Mouse (Mus musculus): ENCODE data around the gene Btbd9. TPM values are rescaled to one million over a fixed set of nuclear protein-coding genes. Genes with fewer than 3 reads are reported as not detected.
"Not testable (repeated sequence)": the region's sequence is repeated elsewhere in the genome, so short reads cannot be mapped to it uniquely, and the experiment has no call there.

Gene Btbd9
- total RNA-seq, 2 experiments from 2014 or later, result 95.6 to 106 TPM

GRCm38 (mm10) chr17:30522406-30523078, 53.7 kb downstream of the Btbd9 start:
- no peak for DNase-seq (ENCODE audit: low spot score in 2 of 2)
- intact Hi-C loops (cut with DNase I), result no loop called here

GRCm38 (mm10) chr17:30519172-30519512, 57.1 kb downstream of the Btbd9 start:
- intact Hi-C loops (cut with DNase I); DNase-seq (ENCODE audit: low spot score in 2 of 2): not testable (repeated sequence)

- intact Hi-C loops (cut with DNase I), result no loop called here
- no peak for DNase-seq (ENCODE audit: low spot score in 2 of 2)
Observed at GRCm38 (mm10) chr17:30518431-30519171, 57.7 kb downstream of the Btbd9 start.

GRCm38 (mm10) chr17:30516580-30517340, 59.5 kb downstream of the Btbd9 start:
- DNase-seq (ENCODE audit: low spot score in 2 of 2), result no peak
- intact Hi-C loops (cut with DNase I), result no loop called here

- intact Hi-C loops (cut with DNase I), result no loop called here
- no peak for DNase-seq (ENCODE audit: low spot score in 2 of 2)
Observed at GRCm38 (mm10) chr17:30515401-30515800, 60.9 kb downstream of the Btbd9 start.

GRCm38 (mm10) chr17:30513034-30513433, 63.3 kb downstream of the Btbd9 start:
- intact Hi-C loops (cut with DNase I), result loop anchor here (5.0 kb wide), 1 partner anchor 626 kb away; no protein-coding TSS in a partner anchor
- DNase-seq (ENCODE audit: low spot score in 2 of 2), result no peak

GRCm38 (mm10) chr17:30512531-30512930, 63.8 kb downstream of the Btbd9 start:
- intact Hi-C loops (cut with DNase I), result loop anchor here (5.0 kb wide), 1 partner anchor 625 kb away; no protein-coding TSS in a partner anchor

GRCm38 (mm10) chr17:30512007-30512406, 64.3 kb downstream of the Btbd9 start:
- DNase-seq (ENCODE audit: low spot score in 2 of 2), result no peak
- intact Hi-C loops (cut with DNase I), result loop anchor here (5.0 kb wide), 1 partner anchor 625 kb away; no protein-coding TSS in a partner anchor

More at GRCm38 (mm10) chr17:30512531-30512930, 63.8 kb downstream of the Btbd9 start:
- no peak for DNase-seq (ENCODE audit: low spot score in 2 of 2)

GRCm38 (mm10) chr17:30511399-30511798, 64.9 kb downstream of the Btbd9 start:
- no peak for DNase-seq (ENCODE audit: low spot score in 2 of 2)
- intact Hi-C loops (cut with DNase I), result loop anchor here (5.0 kb wide), 1 partner anchor 624 kb away; no protein-coding TSS in a partner anchor

GRCm38 (mm10) chr17:30510171-30510570, 66.1 kb downstream of the Btbd9 start:
- DNase-seq (ENCODE audit: low spot score in 2 of 2), result no peak
- intact Hi-C loops (cut with DNase I), result loop anchor here (5.0 kb wide), 1 partner anchor 623 kb away; no protein-coding TSS in a partner anchor

- no peak for DNase-seq (ENCODE audit: low spot score in 2 of 2)
- intact Hi-C loops (cut with DNase I), result loop anchor here (5.0 kb wide), 2 partner anchors 308 to 622 kb away; no protein-coding TSS in a partner anchor
Observed at GRCm38 (mm10) chr17:30509646-30510045, 66.6 kb downstream of the Btbd9 start.

- no peak for DNase-seq (ENCODE audit: low spot score in 2 of 2)
- intact Hi-C loops (cut with DNase I), result loop anchor here (2.0 to 5.0 kb wide), 2 partner anchors 51 to 309 kb away; no protein-coding TSS in a partner anchor
Observed at GRCm38 (mm10) chr17:30507636-30508576, 68.4 kb downstream of the Btbd9 start.

GRCm38 (mm10) chr17:30506916-30507315, 69.4 kb downstream of the Btbd9 start:
- DNase-seq (ENCODE audit: low spot score in 2 of 2), result no peak

GRCm38 (mm10) chr17:30499541-30499940, 76.7 kb downstream of the Btbd9 start:
- DNase-seq (ENCODE audit: low spot score in 2 of 2); intact Hi-C loops (cut with DNase I): not testable (repeated sequence)

More at GRCm38 (mm10) chr17:30506916-30507315, 69.4 kb downstream of the Btbd9 start:
- intact Hi-C loops (cut with DNase I), result loop anchor here (2.0 to 5.0 kb wide), 2 partner anchors 50 to 310 kb away; no protein-coding TSS in a partner anchor

- intact Hi-C loops (cut with DNase I), result no loop called here
- no peak for DNase-seq (ENCODE audit: low spot score in 2 of 2)
Observed at GRCm38 (mm10) chr17:30498779-30499178, 77.5 kb downstream of the Btbd9 start.

- peak in 1 of 2 experiments; percentile 21 for DNase-seq (ENCODE audit: low spot score in 2 of 2)
Observed at GRCm38 (mm10) chr17:30498376-30498719, 77.9 kb downstream of the Btbd9 start.

GRCm38 (mm10) chr17:30497525-30498375, 78.5 kb downstream of the Btbd9 start:
- intact Hi-C loops (cut with DNase I), result no loop called here
- DNase-seq (ENCODE audit: low spot score in 2 of 2), result peak; percentile 80 to 83

More at GRCm38 (mm10) chr17:30498376-30498719, 77.9 kb downstream of the Btbd9 start:
- intact Hi-C loops (cut with DNase I), result no loop called here

- intact Hi-C loops (cut with DNase I), result no loop called here
- DNase-seq (ENCODE audit: low spot score in 2 of 2), result no peak
Observed at GRCm38 (mm10) chr17:30495567-30495966, 80.7 kb downstream of the Btbd9 start.
